Mouse (Mus musculus) liver, adult 2 months (tissue): ENCODE results near the gene Dusp23.

Experiments used
- CTCF ChIP-seq: fragments of 200-500 bp; IDR thresholded peaks from 2 replicates; pipeline ENCODE4 v1.5.1; 2011; ENCODE audit warnings: low read depth, low read length, control low read depth
- POLR2A ChIP-seq: fragments of 200-500 bp; IDR thresholded peaks from 2 replicates; pipeline ENCODE4 v1.6.1; 2011; ENCODE audit warnings: low read length, control low read depth; ENCODE audit not compliant: insufficient read depth; ENCODE audit errors: extremely low read depth

- TF ChIP-seq CTCF (no peak), POLR2A (no peak)
These were observed 21.1 kb upstream of the Dusp23 start for GRCm38 (mm10) chr1:172653900-172654299.
